Mouse (Mus musculus) ovary, adult 18-20 months (tissue): ENCODE data around the gene Gdf1.

Experiments used
- DNase-seq: peaks from one replicate; pipeline ENCODE4 v3.0.0; 2022; ENCODE audit warnings: low spot score, mixed read lengths

Gene Gdf1

GRCm38 (mm10) chr8:70364066-70364465 lies 34.4 kb downstream of the Gdf1 start:
- DNase-seq, result no peak

GRCm38 (mm10) chr8:70366588-70366987 lies 37.0 kb downstream of the Gdf1 start:
- DNase-seq, result no peak

GRCm38 (mm10) chr8:70370476-70370875 lies 40.9 kb downstream of the Gdf1 start:
- DNase-seq, result no peak

- no peak for DNase-seq
Observed at GRCm38 (mm10) chr8:70371951-70372350, 42.3 kb downstream of the Gdf1 start.

DNA sequence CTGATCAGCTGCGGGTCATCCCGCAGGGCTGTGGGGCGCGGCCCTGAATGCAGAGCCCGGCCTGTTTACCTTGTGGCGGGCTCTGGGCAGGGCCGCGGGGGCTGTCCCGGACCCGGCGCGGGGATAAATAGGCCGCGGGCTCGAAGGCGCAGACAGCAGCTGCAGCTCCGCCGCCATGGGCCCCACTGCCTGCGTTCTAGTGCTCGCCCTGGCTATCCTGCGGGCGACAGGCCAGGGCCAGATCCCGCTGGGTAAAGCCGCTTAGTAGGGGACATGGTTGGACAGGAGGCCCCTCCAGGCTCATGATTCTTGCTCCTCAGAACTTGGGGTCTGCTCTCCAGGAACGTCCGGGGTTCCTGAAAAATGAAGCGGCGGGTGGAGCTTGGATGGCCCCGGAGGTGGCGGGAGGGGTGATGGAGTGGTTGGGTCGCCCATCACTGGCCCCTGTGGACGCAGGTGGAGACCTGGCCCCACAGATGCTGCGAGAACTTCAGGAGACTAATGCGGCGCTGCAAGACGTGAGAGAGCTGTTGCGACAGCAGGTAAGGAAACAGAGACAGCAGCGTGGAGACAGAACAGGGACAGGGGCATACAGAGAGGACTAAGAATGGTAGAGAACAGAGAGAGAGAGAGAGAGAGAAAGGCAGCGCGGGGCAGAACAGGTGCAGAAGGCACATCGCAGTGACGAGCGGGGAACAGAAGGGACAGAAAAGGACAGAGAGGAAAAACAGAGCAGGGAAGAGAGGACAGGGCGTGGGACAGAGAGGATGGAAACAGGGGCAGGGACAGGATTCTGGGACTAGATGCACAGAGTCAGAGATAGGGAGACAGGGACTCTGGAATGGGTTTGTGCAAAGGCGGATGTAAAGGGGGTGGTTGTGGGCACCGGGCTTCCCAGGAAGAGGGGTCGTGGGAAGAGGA lies 44.0 kb downstream of the Gdf1 start, which contains the start of gene Comp:
Gene Comp, plus strand, starts transcription at position 162 of the 921 bp plus-strand sequence.
- DNase-seq, result no peak

DNA sequence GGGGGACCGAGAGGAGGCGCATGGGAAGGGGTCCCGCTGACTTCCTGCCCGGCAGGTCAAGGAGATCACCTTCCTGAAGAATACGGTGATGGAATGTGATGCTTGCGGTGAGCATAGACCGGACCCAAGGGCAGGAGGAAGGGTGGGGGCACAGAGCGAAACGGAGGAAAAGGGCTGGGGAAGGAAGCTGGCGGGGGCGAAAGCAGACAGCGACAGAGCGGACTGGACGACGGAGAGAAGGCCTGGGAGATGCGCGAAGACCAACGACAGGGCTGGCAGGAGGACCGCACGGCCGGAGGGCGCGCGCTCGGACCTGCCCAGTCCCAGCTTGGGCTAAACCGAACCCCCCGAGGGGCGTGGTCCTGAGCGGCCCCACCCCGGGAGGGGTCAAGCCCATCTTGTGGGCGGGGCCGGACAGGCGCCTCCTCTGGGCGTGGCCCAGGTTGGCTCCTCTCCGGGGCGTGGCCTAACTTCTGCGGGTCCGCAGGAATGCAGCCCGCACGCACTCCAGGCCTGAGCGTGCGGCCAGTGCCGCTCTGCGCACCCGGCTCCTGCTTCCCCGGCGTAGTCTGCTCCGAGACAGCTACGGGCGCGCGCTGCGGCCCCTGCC lies 44.8 kb downstream of the Gdf1 start:
- DNase-seq, result peak; percentile 75

- no peak for DNase-seq
Observed at GRCm38 (mm10) chr8:70375212-70375859, 45.7 kb downstream of the Gdf1 start.

GRCm38 (mm10) chr8:70376275-70376741 lies 46.7 kb downstream of the Gdf1 start:
- DNase-seq, result no peak

DNA sequence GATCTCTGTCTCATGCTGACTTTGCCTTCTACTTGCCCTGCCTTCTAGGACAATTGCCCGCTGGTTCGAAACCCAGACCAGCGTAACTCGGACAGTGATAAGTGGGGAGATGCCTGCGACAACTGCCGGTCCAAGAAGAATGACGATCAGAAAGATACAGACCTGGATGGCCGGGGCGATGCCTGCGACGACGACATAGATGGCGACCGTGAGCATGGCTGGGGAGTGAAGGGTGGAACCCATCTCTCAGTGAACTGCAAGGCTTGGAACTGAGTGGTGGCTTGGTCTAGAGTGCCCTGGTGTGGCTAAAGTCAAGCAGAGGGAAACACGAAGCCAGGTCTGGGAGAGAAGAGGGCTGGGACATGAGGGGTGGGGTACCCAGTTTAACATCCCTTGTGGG lies 47.4 kb downstream of the Gdf1 start:
- DNase-seq, result no peak

- DNase-seq, result no peak
Observed at GRCm38 (mm10) chr8:70380069-70380468, 50.5 kb downstream of the Gdf1 start.
